Mouse (Mus musculus) right cerebral cortex, postnatal 4 days (tissue): ENCODE measurements around the gene Prnp.

ENCODE experiments used
- DNase-seq: peaks from one replicate; pipeline ENCODE4 v3.0.0-alpha.2; 2022

The Prnp gene

GRCm38 (mm10) chr2:131907311-131907710 lies 2.4 kb upstream of the Prnp start:
- no peak for DNase-seq

- no peak for DNase-seq
These were observed 1.3 kb upstream of the Prnp start for GRCm38 (mm10) chr2:131908351-131908861.

- DNase-seq = no peak
These were observed 822 bp upstream of the Prnp start for GRCm38 (mm10) chr2:131908906-131909305.

GRCm38 (mm10) chr2:131910847-131911246 lies 1.1 kb downstream of the Prnp start:
- no peak for DNase-seq

- DNase-seq = no peak
These were observed 1.6 kb downstream of the Prnp start for GRCm38 (mm10) chr2:131911341-131911740.

GRCm38 (mm10) chr2:131912526-131913258 lies 3.0 kb downstream of the Prnp start:
- no peak for DNase-seq

- DNase-seq = no peak
These were observed 22.7 kb downstream of the Prnp start for GRCm38 (mm10) chr2:131932275-131932902.

GRCm38 (mm10) chr2:131933013-131933412 lies 23.3 kb downstream of the Prnp start:
- DNase-seq = no peak

GRCm38 (mm10) chr2:131933598-131933997 lies 23.9 kb downstream of the Prnp start:
- no peak for DNase-seq

- DNase-seq = no peak
These were observed 24.5 kb downstream of the Prnp start for GRCm38 (mm10) chr2:131934243-131934642.

GRCm38 (mm10) chr2:131935390-131936105 lies 25.8 kb downstream of the Prnp start:
- no peak for DNase-seq

GRCm38 (mm10) chr2:131936410-131936809 lies 26.7 kb downstream of the Prnp start:
- no peak for DNase-seq

GRCm38 (mm10) chr2:131939404-131940111 lies 29.8 kb downstream of the Prnp start:
- DNase-seq = peak; percentile 81

- no peak for DNase-seq
These were observed 30.8 kb downstream of the Prnp start for GRCm38 (mm10) chr2:131940506-131940905.

- no peak for DNase-seq
These were observed 31.8 kb downstream of the Prnp start for GRCm38 (mm10) chr2:131941501-131941900.

- no peak for DNase-seq
These were observed 34.6 kb downstream of the Prnp start for GRCm38 (mm10) chr2:131944370-131944769.

- no peak for DNase-seq
These were observed 35.5 kb downstream of the Prnp start for GRCm38 (mm10) chr2:131945225-131945624.

- DNase-seq = no peak
These were observed 36.0 kb downstream of the Prnp start for GRCm38 (mm10) chr2:131945765-131946164.

- no peak for DNase-seq
These were observed 36.6 kb downstream of the Prnp start for GRCm38 (mm10) chr2:131946351-131946750.

- DNase-seq = no peak
These were observed 38.4 kb downstream of the Prnp start for GRCm38 (mm10) chr2:131948156-131948555.

- no peak for DNase-seq
These were observed 39.4 kb downstream of the Prnp start for GRCm38 (mm10) chr2:131948916-131949639.
